8 mouse cellular contexts compared by ENCODE assay signal in the genomic region with DNA sequence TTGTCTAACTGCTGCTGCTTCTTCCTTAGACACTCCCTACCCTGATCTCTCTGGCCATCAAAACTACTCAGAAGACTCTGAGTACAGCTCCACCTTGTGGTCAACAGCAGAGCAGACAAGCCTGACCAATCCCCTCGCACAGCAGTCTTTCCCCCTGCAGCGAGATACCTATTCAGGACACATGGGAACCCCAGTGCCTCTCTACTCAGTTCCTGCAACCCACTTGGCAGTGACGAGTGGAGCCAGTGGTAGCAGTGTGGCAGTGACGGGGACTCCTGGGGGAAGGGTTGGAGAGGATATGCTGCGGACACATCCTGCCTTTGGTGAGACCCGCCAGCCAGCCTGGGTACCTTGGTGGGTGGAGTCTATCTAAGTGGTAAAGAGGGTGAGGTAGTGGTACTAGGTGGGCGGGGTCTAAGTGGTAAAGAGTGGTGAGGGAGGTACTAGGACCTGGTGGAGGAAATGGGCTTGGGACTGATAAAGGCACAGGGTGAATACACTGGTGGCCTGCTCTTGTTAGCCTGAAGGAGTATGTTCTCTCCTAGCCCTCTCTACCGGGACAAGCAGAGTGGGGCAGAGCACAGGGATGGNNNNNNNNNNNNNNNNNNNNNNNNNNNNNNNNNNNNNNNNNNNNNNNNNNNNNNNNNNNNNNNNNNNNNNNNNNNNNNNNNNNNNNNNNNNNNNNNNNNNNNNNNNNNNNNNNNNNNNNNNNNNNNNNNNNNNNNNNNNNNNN. TPM values are rescaled to one million over a fixed set of nuclear protein-coding genes. Genes with fewer than 3 reads are reported as not detected.
DNase-seq lines count a peak whose midpoint lies in the region; ATAC-seq and TF ChIP-seq lines count a peak whose summit lies in the region.

No protein-coding gene starts in this region.

- H3K9ac ChIP-seq in ES-E14 (ENCODE audit: insufficient read depth, low read depth, low read length, poor library complexity, severe bottlenecking), result no peak overlapping the region
- H3K9ac ChIP-seq in liver, embryonic 11.5 days (ENCODE audit: low read depth, low read length), result no peak overlapping the region

- intact Hi-C loops in left cerebral cortex, postnatal 36 days (cut with DNase I), result no loop called here

- H3K27ac ChIP-seq in ES-E14 (ENCODE audit: insufficient read depth, low read depth, low read length, poor library complexity, severe bottlenecking), result no peak overlapping the region
- H3K27ac ChIP-seq in hindbrain, embryonic 10.5 days, result no peak overlapping the region
- H3K27ac ChIP-seq in liver, embryonic 11.5 days (ENCODE audit: low read depth, low read length), result no peak overlapping the region

- no peaks in the 10 kb centered on the region for H3K9me3 ChIP-seq in ES-E14 (ENCODE audit: control insufficient read depth, insufficient read depth, low read depth, low read length)
- no peaks in the 10 kb centered on the region for H3K9me3 ChIP-seq in hindbrain, embryonic 10.5 days
- H3K9me3 ChIP-seq in liver, embryonic 11.5 days (ENCODE audit: control insufficient read depth, low read length), result no peaks in the 10 kb centered on the region

- H3K4me2 ChIP-seq in liver, embryonic 11.5 days, result peak overlapping the region; percentile 40

- ATAC-seq in common myeloid progenitor, adult 5-6 weeks (replicated peaks; ENCODE audit: low read depth, poor library complexity, severe bottlenecking), result peak; percentile 91
- peak; percentile 75 for ATAC-seq in liver, embryonic 11.5 days (replicated peaks; ENCODE audit: low FRiP score)

- H3K27me3 ChIP-seq in hindbrain, embryonic 10.5 days (ENCODE audit: insufficient read depth, poor library complexity, severe bottlenecking), result peaks cover 15% of the 10 kb centered on the region
- H3K27me3 ChIP-seq in liver, embryonic 11.5 days (replicated peaks; ENCODE audit: control insufficient read depth, insufficient read depth, low read length), result no peaks in the 10 kb centered on the region

- H3K36me3 ChIP-seq in ES-E14 (ENCODE audit: control insufficient read depth, insufficient read depth, low read length, poor library complexity, severe bottlenecking), result no peaks in the 10 kb centered on the region
- no peaks in the 10 kb centered on the region for H3K36me3 ChIP-seq in hindbrain, embryonic 10.5 days
- no peaks in the 10 kb centered on the region for H3K36me3 ChIP-seq in liver, embryonic 11.5 days (ENCODE audit: control insufficient read depth, insufficient read depth, low read length)

- H3K4me3 ChIP-seq in ES-E14 (ENCODE audit: insufficient read depth in 1 of 2, low read depth in 1 of 2, low read length in 2 of 2, poor library complexity in 1 of 2, severe bottlenecking in 1 of 2), result peak overlapping the region; percentile 55 to 65
- H3K4me3 ChIP-seq in hindbrain, embryonic 10.5 days, result 0 out of 2 replicates have a peak overlapping the region, but pooled peaks have one; percentile 20
- H3K4me3 ChIP-seq in liver, embryonic 11.5 days (ENCODE audit: low read depth, low read length), result no peak overlapping the region

- peak; percentile 8 for DNase-seq in CD4-positive helper T cell, adult 2 months (ENCODE audit: low read depth, low spot score)
- DNase-seq in ES-E14 (ENCODE audit: low read depth, low spot score), result peak; percentile 67
- DNase-seq in hindbrain, embryonic 10.5 days (ENCODE audit: low spot score), result peak; percentile 38
- DNase-seq in liver, embryonic 11.5 days (ENCODE audit: low spot score), result no peak
- DNase-seq in neural tube, embryonic 10.5 days (ENCODE audit: extremely low spot score, low spot score), result peak; percentile 36
- DNase-seq in left cerebral cortex, postnatal 36 days (ENCODE audit: low spot score in 2 of 2), result no peak
- no peak for DNase-seq in frontal cortex, postnatal 36 days (ENCODE audit: low spot score in 2 of 2)

- 16% methylated on average over 8 of the region's 8 CpGs for WGBS in hindbrain, embryonic 10.5 days
- WGBS in liver, embryonic 11.5 days, result 4% methylated on average over 8 of the region's 8 CpGs

- peaks cover 0 to 5% of the 10 kb centered on the region in 2 experiments; a peak in 1 of 4 replicates for H3K4me1 ChIP-seq in ES-E14 (ENCODE audit: control insufficient read depth in 2 of 2, insufficient read depth in 2 of 2, low read length in 2 of 2, poor library complexity in 1 of 2)
- H3K4me1 ChIP-seq in hindbrain, embryonic 10.5 days (replicated peaks), result peaks cover 10% of the 10 kb centered on the region
- H3K4me1 ChIP-seq in liver, embryonic 11.5 days (replicated peaks; ENCODE audit: control insufficient read depth, insufficient read depth, low read length), result no peaks in the 10 kb centered on the region

- in situ Hi-C loops in ES-E14 (cut with MboI; ENCODE audit: low sequenced_read_pairs in 2 of 2, unreplicated experiment in 2 of 2), result loop anchor here in 1 of 2 experiments (10.0 kb wide), 1 partner anchor 1094 kb away; no protein-coding TSS in a partner anchor

TF ChIP-seq in ES-E14, 5 proteins besides CTCF, POLR2A, EP300 and RAD21:
- TF ChIP-seq MAFK (IDR thresholded peaks at IDR 0.05; ENCODE audit: insufficient read depth, low read depth, low read length), result no peak
- no peak for TF ChIP-seq HCFC1 (IDR thresholded peaks at IDR 0.05; ENCODE audit: borderline replicate concordance, insufficient read depth, low read length)
- no peak for TF ChIP-seq ZNF384 (IDR thresholded peaks at IDR 0.05; ENCODE audit: low read depth, low read length)
- no peak for TF ChIP-seq CHD2 (IDR thresholded peaks at IDR 0.05; ENCODE audit: low read depth, low read length)
- no peak for TF ChIP-seq ZC3H11A (IDR thresholded peaks at IDR 0.05; ENCODE audit: borderline replicate concordance, low read depth, low read length)

RNA-seq across cellular contexts. Expression of gene Sec16b, which starts 54.3 kb away (rescaled TPM):
- total RNA-seq in ES-E14 (2012; rRNA removed), result 0.05 and 0.13 TPM in 2 replicates
- 0.19 and 0.37 TPM in 2 replicates for total RNA-seq in common myeloid progenitor, adult 5-6 weeks (2017)
- 0.58 and 1.2 TPM in 2 replicates for polyA plus RNA-seq in hindbrain, embryonic 10.5 days (2016; fragmentation: Nextera tagmentation; extraction: Ambion mirVana)
- polyA plus RNA-seq in liver, embryonic 11.5 days (2014; fragmentation: Nextera tagmentation; extraction: Ambion mirVana), result 4.6 and 5.8 TPM in 2 replicates
- 1 to 10 TPM; 1.1 to 1.3 TPM for total RNA-seq in left cerebral cortex, postnatal 36 days (2021)

Comparison
In these comparisons a context has a peak if more than half of its experiments do, and no peak if none do; other contexts are left out.
1. DNase-seq: peak in CD4-positive helper T cell, adult 2 months (single experiment), ES-E14 (single experiment), hindbrain, embryonic 10.5 days (single experiment) and neural tube, embryonic 10.5 days (single experiment); none in liver, embryonic 11.5 days (single experiment), left cerebral cortex, postnatal 36 days (0 of 2) and frontal cortex, postnatal 36 days (0 of 2).